Mouse (Mus musculus): ENCODE results near the gene Iqgap1.
A peak's percentile ranks its signal among the peaks of the same experiment; 100 is the strongest.

Gene Iqgap1

DNA sequence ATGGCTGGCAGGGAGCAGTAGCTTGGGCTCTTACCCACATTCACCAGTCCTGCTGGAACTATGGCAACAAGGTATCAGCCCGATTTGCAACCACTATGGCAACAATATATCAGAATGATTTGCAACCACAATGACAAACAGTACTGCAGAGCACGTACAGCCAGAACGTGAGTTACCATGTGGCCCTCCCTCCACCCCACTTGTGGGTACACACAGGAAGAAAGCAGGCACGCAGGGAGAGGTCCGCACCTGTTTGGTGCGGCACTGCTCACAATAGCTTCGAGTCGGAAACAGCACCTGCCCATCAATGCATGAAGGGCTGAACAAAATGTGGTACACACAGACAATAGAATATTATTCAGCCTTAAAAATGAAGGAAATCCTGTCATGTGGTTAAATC, 107.3 kb downstream of the Iqgap1 start:
- no peak for DNase-seq (ENCODE audit: low spot score in 2 of 2)

DNA sequence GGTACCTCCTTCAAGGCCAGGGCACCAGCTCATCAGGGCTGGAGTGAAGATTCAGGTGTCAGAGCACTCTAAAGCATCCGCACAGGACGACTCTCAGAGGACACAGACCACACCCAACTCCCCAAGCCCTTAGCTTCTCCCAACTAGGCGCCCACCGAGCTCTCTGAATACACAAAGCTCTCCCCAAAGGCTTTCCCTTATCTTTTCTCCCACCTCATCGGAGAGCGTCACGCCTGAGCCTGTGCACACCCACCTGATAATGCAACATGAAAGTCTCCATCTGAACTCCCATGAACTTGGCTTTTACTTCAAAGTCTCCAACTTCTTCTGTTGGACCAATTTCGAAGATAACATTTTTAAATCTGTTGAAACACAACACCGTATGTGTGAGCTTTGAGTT, 109.0 kb downstream of the Iqgap1 start:
- DNase-seq (ENCODE audit: low spot score in 2 of 2) = no peak

- DNase-seq (ENCODE audit: low spot score in 2 of 2) = no peak
Observed at GRCm38 (mm10) chr7:80715306-80715705, 110.5 kb downstream of the Iqgap1 start.

DNA sequence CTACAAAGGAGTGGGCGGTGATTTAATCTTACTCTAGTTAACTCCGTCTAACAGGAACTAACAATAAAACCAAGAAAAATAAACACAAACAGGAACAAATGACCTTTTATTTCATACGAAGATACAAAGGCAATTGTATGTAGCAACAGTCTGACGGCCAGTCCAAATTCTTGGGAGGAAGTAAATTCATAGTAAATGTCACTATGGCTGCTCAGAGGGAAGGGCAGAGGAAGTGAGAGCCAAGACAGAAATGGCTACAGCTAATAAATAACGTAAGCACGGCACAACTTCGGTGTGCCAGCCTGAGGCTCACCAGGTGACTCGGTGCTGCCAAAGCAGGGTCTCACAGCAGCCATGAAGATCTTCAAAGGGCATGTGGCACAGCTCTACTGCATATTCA, 114.3 kb downstream of the Iqgap1 start:
- DNase-seq (ENCODE audit: low spot score in 2 of 2) = no peak

DNA sequence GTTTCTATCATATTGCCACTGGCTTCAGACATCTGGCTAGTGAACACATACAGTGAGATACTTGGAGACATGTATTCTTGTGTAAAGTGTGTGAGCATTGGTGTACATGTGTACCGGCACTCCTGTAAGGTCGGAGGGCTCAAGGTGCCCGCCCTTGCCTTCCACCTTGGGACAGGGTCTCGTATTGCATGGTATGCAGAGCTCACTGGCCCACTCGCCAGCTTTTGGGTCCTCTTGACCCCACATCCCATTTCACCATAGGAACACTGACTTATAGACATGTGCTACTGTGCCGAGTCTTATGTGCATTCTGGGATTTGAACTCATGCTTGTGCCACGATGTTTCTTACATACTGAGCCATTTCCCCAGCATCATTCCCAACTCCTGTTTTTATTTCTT, 115.4 kb downstream of the Iqgap1 start:
- DNase-seq (ENCODE audit: low spot score in 2 of 2) = no peak

- DNase-seq (ENCODE audit: low spot score in 2 of 2) = no peak
Observed at GRCm38 (mm10) chr7:80704066-80704465, 121.7 kb downstream of the Iqgap1 start.

- DNase-seq (ENCODE audit: low spot score in 2 of 2) = no peak
Observed at GRCm38 (mm10) chr7:80702510-80702909, 123.3 kb downstream of the Iqgap1 start.

GRCm38 (mm10) chr7:80699709-80700108, 126.1 kb downstream of the Iqgap1 start:
- DNase-seq (ENCODE audit: low spot score in 2 of 2) = no peak

DNA sequence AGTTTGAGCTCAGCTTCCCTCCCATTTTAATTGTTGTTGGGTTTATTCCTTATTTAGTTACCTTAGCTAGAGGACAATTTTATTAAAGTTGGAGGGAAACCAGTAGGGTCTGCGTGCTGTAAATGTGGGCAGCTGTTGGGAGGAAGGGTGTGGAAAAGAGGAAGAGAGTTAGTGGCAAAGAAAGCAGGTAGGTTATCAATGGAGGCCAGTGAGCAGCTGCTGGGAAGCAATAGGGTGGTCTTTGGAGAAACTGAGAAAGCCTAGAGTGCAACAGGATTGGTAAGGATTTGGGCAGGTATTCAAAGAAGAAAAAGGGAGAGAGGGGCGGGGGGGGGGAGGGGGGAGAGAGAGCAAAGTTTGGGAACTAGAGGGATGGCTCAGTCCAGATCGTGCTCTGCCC, 126.8 kb downstream of the Iqgap1 start:
- no peak for DNase-seq (ENCODE audit: low spot score in 2 of 2)

- no peak for DNase-seq (ENCODE audit: low spot score in 2 of 2)
Observed at GRCm38 (mm10) chr7:80697859-80698258, 127.9 kb downstream of the Iqgap1 start.

- no peak for DNase-seq (ENCODE audit: low spot score in 2 of 2)
Observed at GRCm38 (mm10) chr7:80696903-80697302, 128.9 kb downstream of the Iqgap1 start.

DNA sequence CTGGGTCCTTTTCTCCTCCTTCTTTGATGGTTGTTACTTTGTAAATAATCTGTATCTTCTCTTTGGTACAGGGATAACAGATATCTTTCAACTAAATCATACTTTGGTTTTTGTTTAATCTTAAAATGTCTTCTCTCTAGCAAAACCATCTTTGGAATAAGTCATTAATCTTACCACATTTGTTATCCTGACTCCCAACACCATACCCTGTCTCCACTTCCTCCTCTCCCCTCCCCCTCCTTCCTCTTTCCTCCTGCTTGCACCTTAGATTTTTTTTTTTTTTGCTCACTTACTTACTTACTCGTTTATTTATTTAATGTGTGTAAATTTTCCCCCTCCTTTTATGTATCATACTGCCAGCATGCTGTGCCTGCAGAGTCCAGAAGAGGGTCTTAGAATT, 129.4 kb downstream of the Iqgap1 start:
- no peak for DNase-seq (ENCODE audit: low spot score in 2 of 2)

- no peak for DNase-seq (ENCODE audit: low spot score in 2 of 2)
Observed at GRCm38 (mm10) chr7:80692472-80692871, 133.3 kb downstream of the Iqgap1 start.

DNA sequence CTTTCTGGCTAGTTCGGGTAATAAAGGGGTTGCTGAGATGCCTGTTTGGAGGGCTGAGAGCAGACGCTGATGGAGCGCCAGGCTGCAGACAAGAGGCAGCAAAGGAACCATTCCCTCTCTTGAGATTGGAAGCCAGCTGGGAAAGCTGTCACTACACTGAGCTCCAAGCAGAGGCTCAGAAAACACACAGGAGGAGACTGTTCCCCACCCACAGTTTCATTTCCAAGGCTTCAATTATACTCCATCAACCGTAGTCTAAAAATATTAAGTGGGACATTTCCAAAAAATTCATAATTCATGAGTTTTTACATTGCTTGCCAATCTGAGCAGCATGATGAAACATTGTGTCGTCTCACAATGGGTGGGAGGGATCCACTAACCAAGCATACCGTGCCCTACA, 134.6 kb downstream of the Iqgap1 start:
- DNase-seq (ENCODE audit: low spot score in 2 of 2) = no peak

DNA sequence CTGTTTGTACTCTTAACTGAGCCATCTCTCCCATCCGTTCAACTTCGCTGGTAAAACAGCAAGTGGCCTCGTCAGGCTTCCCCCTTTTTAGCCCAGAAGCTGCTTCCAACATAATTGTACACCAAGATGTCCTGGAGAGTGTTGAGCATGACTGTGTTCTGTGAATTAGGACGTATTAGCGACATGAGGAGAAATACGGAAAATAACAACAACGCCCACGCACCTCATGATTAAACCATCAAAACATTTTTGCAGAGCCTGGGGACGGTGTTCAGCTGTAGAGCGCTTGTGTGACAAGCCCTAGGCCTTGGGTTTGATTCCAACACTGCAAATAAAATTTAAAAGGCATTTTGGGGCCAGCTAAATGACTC, 136.6 kb downstream of the Iqgap1 start:
- peak in 1 of 2 experiments; percentile 29 for DNase-seq (ENCODE audit: low spot score in 2 of 2)

DNA sequence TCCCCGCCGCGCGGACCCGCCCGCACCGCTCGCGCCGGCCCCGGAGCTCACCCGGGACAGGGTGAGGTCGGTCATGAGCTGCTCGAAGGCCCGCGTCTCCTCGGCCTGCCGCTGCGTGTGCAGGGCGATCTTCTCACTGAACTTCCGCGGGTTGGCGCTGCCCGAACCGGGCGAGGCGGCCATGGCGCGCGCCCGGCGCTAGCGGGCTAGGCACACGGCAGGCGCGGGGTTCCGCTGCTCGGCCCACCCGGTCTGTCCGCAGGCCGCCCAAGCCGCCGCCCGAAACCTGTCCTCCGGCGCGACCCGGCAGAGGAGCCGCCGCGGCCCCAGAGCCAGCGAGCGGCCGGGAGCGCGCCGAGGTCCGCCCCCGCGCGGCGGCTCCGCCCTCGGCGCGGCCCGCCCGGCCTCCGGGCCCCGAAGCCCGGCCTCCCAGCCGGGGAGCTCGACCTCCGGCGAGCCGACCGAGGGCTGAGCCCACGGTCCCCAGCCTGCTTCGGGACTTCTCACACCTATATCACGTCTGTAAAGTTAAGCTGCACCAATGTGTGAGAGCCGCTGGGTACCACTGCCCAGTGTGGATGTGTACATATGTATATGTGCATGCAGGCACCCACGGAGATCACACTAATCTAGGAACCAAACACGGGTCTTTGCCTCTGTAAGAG, 137.1 kb downstream of the Iqgap1 start, which contains the start of gene Crtc3:
Gene Crtc3 (minus strand): TSS at position 322 of the 665 bp plus-strand sequence.
- peak; percentile 70 to 72 for DNase-seq (ENCODE audit: low spot score in 2 of 2)

DNA sequence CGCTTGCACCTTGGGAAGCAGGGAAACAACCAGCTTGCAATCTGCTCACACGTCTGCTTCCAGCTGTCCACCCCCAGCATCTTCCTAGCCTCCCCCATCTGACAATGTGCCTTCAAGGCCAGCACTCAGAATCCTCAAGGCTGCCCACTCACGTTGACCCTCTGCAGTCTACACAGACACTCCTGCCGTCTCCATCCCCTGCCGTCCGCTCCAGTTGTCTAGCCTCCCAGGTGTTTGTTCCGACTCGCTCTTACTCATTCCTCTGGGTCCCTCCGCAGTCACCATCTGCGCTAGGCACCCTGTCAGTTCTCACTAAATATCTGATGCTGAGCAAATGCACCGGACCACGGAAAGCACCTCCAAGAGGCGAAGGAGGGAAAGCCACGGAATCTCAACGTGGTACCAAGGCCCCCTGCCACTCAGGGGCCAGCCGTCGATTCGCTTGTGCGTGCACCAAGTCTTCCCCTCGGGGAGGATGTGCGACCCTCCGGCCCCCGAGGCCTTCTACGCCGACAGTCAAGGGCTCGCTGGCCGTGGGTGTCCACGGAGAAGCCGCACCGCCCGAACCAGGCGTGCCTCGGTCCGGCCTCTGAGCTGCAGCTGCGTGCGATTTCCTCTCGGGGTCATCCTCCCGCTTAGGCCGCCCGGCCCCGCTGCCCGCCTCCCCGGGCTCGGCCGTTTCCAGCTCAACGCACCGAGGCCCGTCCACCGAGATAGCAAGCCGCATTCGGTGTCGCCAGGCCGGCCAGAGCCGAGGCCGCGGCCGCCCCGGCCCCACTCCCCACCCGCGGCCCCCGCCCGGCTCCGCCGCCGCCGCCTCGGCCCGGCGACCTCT, 137.8 kb downstream of the Iqgap1 start:
- DNase-seq (ENCODE audit: low spot score in 2 of 2) = peak; percentile 40 to 72

DNA sequence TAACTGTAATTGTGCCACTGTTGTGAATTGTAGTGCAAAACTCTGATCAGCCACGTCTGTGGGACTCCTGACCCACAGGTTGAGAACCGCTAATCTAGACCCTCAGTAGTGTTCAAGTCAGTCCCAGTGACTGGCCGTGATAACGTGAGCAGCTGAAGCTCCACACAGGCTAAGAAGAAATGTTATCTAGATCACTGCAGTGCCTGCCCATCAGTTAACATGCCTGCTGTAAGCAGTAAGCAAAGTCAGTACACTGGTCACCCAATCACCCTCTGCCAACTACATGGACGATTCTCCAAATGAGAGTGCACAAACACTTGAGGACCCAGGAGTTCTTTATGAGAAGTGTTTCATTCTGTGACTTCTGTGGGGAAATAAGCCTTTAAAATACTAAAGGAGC, 140.1 kb downstream of the Iqgap1 start:
- no peak for DNase-seq (ENCODE audit: low spot score in 2 of 2)

GRCm38 (mm10) chr7:80682630-80683029, 143.1 kb downstream of the Iqgap1 start:
- no peak for DNase-seq (ENCODE audit: low spot score in 2 of 2)

DNA sequence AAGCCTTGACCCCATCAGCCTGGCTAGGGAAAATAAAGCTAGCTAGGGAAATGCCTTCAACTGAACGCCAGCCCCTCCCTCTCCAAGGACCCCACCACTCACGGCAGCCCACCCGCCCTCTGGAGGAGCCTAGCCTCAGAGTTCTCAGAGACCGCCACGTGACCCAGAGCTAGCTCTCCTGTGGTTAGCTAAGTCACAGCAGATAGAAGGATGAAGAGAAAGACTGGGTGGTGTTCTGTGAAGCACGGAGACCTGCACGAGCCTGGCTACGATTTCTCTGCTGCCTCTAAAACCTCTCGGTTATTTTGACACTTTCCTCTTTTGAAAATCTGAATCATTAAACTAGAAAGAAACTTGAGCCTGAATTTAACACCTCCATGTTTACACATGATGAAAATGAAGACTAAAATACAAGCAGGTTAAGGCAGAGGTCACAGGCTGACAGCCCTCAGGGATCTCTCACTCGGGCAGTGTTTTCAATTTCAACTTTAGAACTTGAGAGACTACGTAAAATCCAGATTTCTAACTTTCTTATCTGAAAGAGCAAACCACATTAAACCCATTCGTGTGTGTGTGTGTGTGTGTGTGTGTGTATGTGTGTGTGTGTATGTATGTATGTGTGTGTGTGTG, 145.4 kb downstream of the Iqgap1 start:
- DNase-seq (ENCODE audit: low spot score in 2 of 2) = no peak

- no peak for DNase-seq (ENCODE audit: low spot score in 2 of 2)
Observed at GRCm38 (mm10) chr7:80672323-80672722, 153.5 kb downstream of the Iqgap1 start.

DNA sequence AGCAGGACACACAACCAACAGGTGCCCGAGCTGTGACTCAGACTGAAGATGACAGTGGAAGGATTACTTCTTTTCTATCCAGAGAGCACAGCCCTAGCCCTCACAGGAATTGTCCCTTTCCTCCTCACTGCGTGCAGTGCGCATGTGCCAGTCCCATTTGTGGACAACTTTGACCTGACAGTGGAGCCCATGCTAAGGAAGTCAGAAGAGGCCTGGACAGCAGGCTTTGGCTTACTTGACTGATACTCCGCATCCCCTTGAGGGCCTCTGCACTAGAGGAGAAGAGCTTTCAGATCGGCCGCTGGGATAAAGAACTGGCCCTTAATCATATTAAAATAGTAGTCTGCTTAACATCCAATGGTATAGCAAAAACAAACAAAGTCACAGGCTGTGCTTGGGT, 154.9 kb downstream of the Iqgap1 start:
- no peak for DNase-seq (ENCODE audit: low spot score in 2 of 2)

- no peak for DNase-seq (ENCODE audit: low spot score in 2 of 2)
Observed at GRCm38 (mm10) chr7:80667190-80667589, 158.6 kb downstream of the Iqgap1 start.

All from urinary bladder, adult 18-20 months (tissue).